In genomic region chr15:82347303-82347676, GRCm38 (mm10) we compare ENCODE assay signal across 8 mouse cellular contexts. TPM values are rescaled to one million over a fixed set of nuclear protein-coding genes. Genes with fewer than 3 reads are reported as not detected.
A peak's percentile ranks its signal among the peaks of the same experiment; 100 is the strongest.
DNase-seq lines count a peak whose midpoint lies in the region; ATAC-seq and TF ChIP-seq lines count a peak whose summit lies in the region.
"Had no signal": no experiment of that assay in that cellular context is flagged by ENCODE, and none has a peak within 500 bp of the region (broad histone marks: within the 10 kb centered on the region; RNA-seq: fewer than 3 reads in every experiment).

No protein-coding gene starts in this region.

- H3K9ac ChIP-seq in lung, embryonic 15.5 days = peak overlapping the region; percentile 77
- H3K9ac ChIP-seq in limb, embryonic 11.5 days (ENCODE audit: low read length) = no peak overlapping the region

- H3K4me1 ChIP-seq in lung, embryonic 15.5 days = peaks cover 15% of the 10 kb centered on the region
- H3K4me1 ChIP-seq in embryonic fibroblast, embryonic 13.5 days (ENCODE audit: control insufficient read depth, insufficient read depth, low read length) = 0 out of 2 replicates have a peak, but pooled peaks cover 2% of the 10 kb centered on the region
- H3K4me1 ChIP-seq in limb, embryonic 11.5 days (ENCODE audit: control insufficient read depth, insufficient read depth, low read length) = peaks cover 7% of the 10 kb centered on the region; the same call in 1 of the 2 replicates
- peaks cover 30% of the 10 kb centered on the region for H3K4me1 ChIP-seq in small intestine, adult 2 months (ENCODE audit: control insufficient read depth, insufficient read depth, insufficient read length, low read length)

- peak overlapping the region; percentile 86 for H3K4me2 ChIP-seq in lung, embryonic 15.5 days
- H3K4me2 ChIP-seq in limb, embryonic 11.5 days (ENCODE audit: low read depth, severe bottlenecking) = peak overlapping the region; percentile 78; the same call in 1 of the 2 replicates

- no peak for TF ChIP-seq POLR2A in embryonic fibroblast, embryonic 13.5 days (IDR thresholded peaks at IDR 0.05; ENCODE audit: low read depth, low read length)
- no peak for TF ChIP-seq POLR2A in small intestine, adult 2 months (IDR thresholded peaks at IDR 0.05; ENCODE audit: low read depth, low read length)

- H3K27ac ChIP-seq in lung, embryonic 15.5 days = no peak overlapping the region
- peak overlapping the region; percentile 60; the same call in 1 of the 2 replicates for H3K27ac ChIP-seq in embryonic fibroblast, embryonic 13.5 days (ENCODE audit: insufficient read depth, low read length)
- no peak overlapping the region for H3K27ac ChIP-seq in limb, embryonic 11.5 days (replicated peaks; ENCODE audit: low read depth, low read length)
- H3K27ac ChIP-seq in small intestine, adult 2 months (ENCODE audit: insufficient read depth, low read depth, low read length) = peak overlapping the region; percentile 87

- no peak for DNase-seq in lung, postnatal 36 days
- no peak for DNase-seq in limb, embryonic 11.5 days (ENCODE audit: low spot score)
- DNase-seq in adipocyte (ENCODE audit: low spot score) = no peak
- DNase-seq in gastrocnemius, postnatal 36 days = no peak
- DNase-seq: adrenal gland, adult 8-10 months had no signal

- H3K4me3 ChIP-seq in lung, embryonic 15.5 days = peak overlapping the region; percentile 82
- peak overlapping the region; percentile 58 for H3K4me3 ChIP-seq in embryonic fibroblast, embryonic 13.5 days (ENCODE audit: insufficient read depth, low read length)
- H3K4me3 ChIP-seq in limb, embryonic 11.5 days (ENCODE audit: low read depth, low read length) = no peak overlapping the region; the same call in 1 of the 2 replicates
- H3K4me3 ChIP-seq in small intestine, adult 2 months (ENCODE audit: low read depth, low read length) = peak overlapping the region; percentile 51

- no peak for ATAC-seq in lung, embryonic 15.5 days (ENCODE audit: borderline replicate concordance, extremely low read depth, low FRiP score, low TSS enrichment)
- no peak for ATAC-seq in limb, embryonic 11.5 days (ENCODE audit: insufficient number of reproducible peaks, low FRiP score, low TSS enrichment, low read depth)

- no peaks in the 10 kb centered on the region for H3K9me3 ChIP-seq in lung, embryonic 15.5 days
- H3K9me3 ChIP-seq in limb, embryonic 11.5 days (ENCODE audit: control insufficient read depth, low read length) = no peaks in the 10 kb centered on the region

- 74% methylated on average over 4 of the region's 4 CpGs for WGBS in lung, embryonic 15.5 days
- 80% methylated on average over 4 of the region's 4 CpGs for WGBS in limb, embryonic 11.5 days
- 45% methylated on average over 4 of the region's 4 CpGs for WGBS in small intestine, adult 2 months

- no peaks in the 10 kb centered on the region for H3K27me3 ChIP-seq in lung, embryonic 15.5 days
- H3K27me3 ChIP-seq in limb, embryonic 11.5 days (ENCODE audit: control insufficient read depth, insufficient read depth, low read length) = no peaks in the 10 kb centered on the region
- no peaks in the 10 kb centered on the region for H3K27me3 ChIP-seq in small intestine, adult 2 months (ENCODE audit: control insufficient read depth, insufficient read depth, low read length)

- intact Hi-C loops in gastrocnemius, postnatal 36 days (cut with DNase I) = loop anchor here (10.0 kb wide), 1 partner anchor 182 kb away; no protein-coding TSS in a partner anchor

- H3K36me3 ChIP-seq in lung, embryonic 15.5 days = peaks cover 33% of the 10 kb centered on the region
- peaks cover 14% of the 10 kb centered on the region; the same call in 1 of the 2 replicates for H3K36me3 ChIP-seq in limb, embryonic 11.5 days (ENCODE audit: control insufficient read depth, insufficient read depth, low read length)
- H3K36me3 ChIP-seq in small intestine, adult 2 months (ENCODE audit: control insufficient read depth, insufficient read depth, low read length) = peaks cover 32% of the 10 kb centered on the region

- no peak for TF ChIP-seq CTCF in embryonic fibroblast, embryonic 13.5 days (IDR thresholded peaks at IDR 0.05; ENCODE audit: borderline replicate concordance, insufficient read depth, low read length)
- TF ChIP-seq CTCF in small intestine, adult 2 months (IDR thresholded peaks at IDR 0.05; ENCODE audit: extremely low read depth, insufficient read length, insufficient replicate concordance, low read depth, low read length) = no peak

RNA-seq across cellular contexts. Expression of gene Ndufa6, which starts 6.8 kb away (rescaled TPM):
- polyA plus RNA-seq in lung, embryonic 15.5 days (2015; fragmentation: Nextera tagmentation; extraction: Ambion mirVana) = 276 and 282 TPM in 2 replicates
- polyA plus RNA-seq in embryonic fibroblast, embryonic 13.5 days (2011; ENCODE audit: insufficient read length, low read depth, missing spikeins) = 154 and 171 TPM in 2 replicates
- polyA plus RNA-seq in limb, embryonic 11.5 days (2014; fragmentation: Nextera tagmentation; extraction: Ambion mirVana) = 276 and 278 TPM in 2 replicates
- 410 and 669 TPM in 2 replicates for polyA plus RNA-seq in small intestine, adult 2 months (2012; rRNA removed)
- 100 to 1,000 TPM; 440 to 476 TPM for total RNA-seq in gastrocnemius, postnatal 36 days (2021)

RNA-seq across cellular contexts. Expression of gene Smdt1, which starts 8.5 kb away (rescaled TPM):
- 235 and 254 TPM in 2 replicates for polyA plus RNA-seq in lung, embryonic 15.5 days (2015; fragmentation: Nextera tagmentation; extraction: Ambion mirVana)
- 99.2 and 103 TPM in 2 replicates for polyA plus RNA-seq in embryonic fibroblast, embryonic 13.5 days (2011; ENCODE audit: insufficient read length, low read depth, missing spikeins)
- 220 and 233 TPM in 2 replicates for polyA plus RNA-seq in limb, embryonic 11.5 days (2014; fragmentation: Nextera tagmentation; extraction: Ambion mirVana)
- polyA plus RNA-seq in small intestine, adult 2 months (2012; rRNA removed) = 200 and 394 TPM in 2 replicates
- 100 to 1,000 TPM; 116 to 123 TPM for total RNA-seq in gastrocnemius, postnatal 36 days (2021)

RNA-seq across cellular contexts. Expression of gene Pheta2, which starts 8.5 kb away (rescaled TPM):
- polyA plus RNA-seq in lung, embryonic 15.5 days (2015; fragmentation: Nextera tagmentation; extraction: Ambion mirVana) = 15.4 and 16.4 TPM in 2 replicates
- polyA plus RNA-seq in embryonic fibroblast, embryonic 13.5 days (2011; ENCODE audit: insufficient read length, low read depth, missing spikeins) = 3.1 and 8.1 TPM in 2 replicates
- 6.0 and 7.0 TPM in 2 replicates for polyA plus RNA-seq in limb, embryonic 11.5 days (2014; fragmentation: Nextera tagmentation; extraction: Ambion mirVana)
- polyA plus RNA-seq in small intestine, adult 2 months (2012; rRNA removed) = 0.42 and 0.56 TPM in 2 replicates
- total RNA-seq in gastrocnemius, postnatal 36 days (2021) = under 1 TPM; 0.37 to 0.51 TPM

RNA-seq across cellular contexts. Expression of gene Naga, which starts 8.6 kb away (rescaled TPM):
- polyA plus RNA-seq in lung, embryonic 15.5 days (2015; fragmentation: Nextera tagmentation; extraction: Ambion mirVana) = 47.0 and 52.3 TPM in 2 replicates
- 42.6 and 42.8 TPM in 2 replicates for polyA plus RNA-seq in embryonic fibroblast, embryonic 13.5 days (2011; ENCODE audit: insufficient read length, low read depth, missing spikeins)
- polyA plus RNA-seq in limb, embryonic 11.5 days (2014; fragmentation: Nextera tagmentation; extraction: Ambion mirVana) = 25.8 and 29.7 TPM in 2 replicates
- 83.2 and 196 TPM in 2 replicates for polyA plus RNA-seq in small intestine, adult 2 months (2012; rRNA removed)
- total RNA-seq in gastrocnemius, postnatal 36 days (2021) = 10 to 100 TPM; 10.3 to 13.2 TPM

RNA-seq across cellular contexts. Expression of gene Cyp2d22, which starts 32.8 kb away (rescaled TPM):
- polyA plus RNA-seq in lung, embryonic 15.5 days (2015; fragmentation: Nextera tagmentation; extraction: Ambion mirVana) = 6.7 and 9.6 TPM in 2 replicates
- 4.4 and 4.9 TPM in 2 replicates for polyA plus RNA-seq in embryonic fibroblast, embryonic 13.5 days (2011; ENCODE audit: insufficient read length, low read depth, missing spikeins)
- 1.6 and 1.7 TPM in 2 replicates for polyA plus RNA-seq in limb, embryonic 11.5 days (2014; fragmentation: Nextera tagmentation; extraction: Ambion mirVana)
- polyA plus RNA-seq in small intestine, adult 2 months (2012; rRNA removed) = 18.5 and 67.5 TPM in 2 replicates
- 10 to 100 TPM; 12.3 to 16.7 TPM for total RNA-seq in gastrocnemius, postnatal 36 days (2021)

Comparison
In these comparisons a context has a peak if more than half of its experiments do, and no peak if none do; other contexts are left out.
1. H3K27ac ChIP-seq: peak in embryonic fibroblast, embryonic 13.5 days (single experiment) and small intestine, adult 2 months (single experiment); none in lung, embryonic 15.5 days (single experiment) and limb, embryonic 11.5 days (single experiment).